Mouse (Mus musculus): ENCODE data around the gene Nudt3.

GRCm38 (mm10) chr17:27547253-27547868 is 75.9 kb downstream of the Nudt3 start:
- TF ChIP-seq CTCF (IDR thresholded peaks at IDR 0.05; ENCODE audit: control insufficient read depth, insufficient read depth, insufficient replicate concordance, low read depth, low read length) (no peak), POLR2A (IDR thresholded peaks at IDR 0.05; ENCODE audit: control insufficient read depth, low read depth, low read length) (no peak)
